Mouse (Mus musculus): ENCODE results near the gene Poglut1.
A peak's percentile ranks its signal among the peaks of the same experiment; 100 is the strongest.
"Not testable (repeated sequence)": the region's sequence is repeated elsewhere in the genome, so short reads cannot be mapped to it uniquely, and the experiment has no call there.

The Poglut1 gene

GRCm38 (mm10) chr16:38536544-38537146 is 13.4 kb downstream of the Poglut1 start:
- DNase-seq (ENCODE audit: low spot score): peak; percentile 79

GRCm38 (mm10) chr16:38526264-38526663 is 23.8 kb downstream of the Poglut1 start:
- no peak for DNase-seq (ENCODE audit: low spot score)

GRCm38 (mm10) chr16:38522129-38523084 is 27.7 kb downstream of the Poglut1 start, which contains the start of gene Timmdc1:
TSS of gene Timmdc1 (minus strand) at chr16:38522663.
- peak; percentile 96 for DNase-seq (ENCODE audit: low spot score)

GRCm38 (mm10) chr16:38521211-38521987 is 28.7 kb downstream of the Poglut1 start:
- DNase-seq (ENCODE audit: low spot score): no peak

GRCm38 (mm10) chr16:38519140-38519539 is 30.9 kb downstream of the Poglut1 start:
- no peak for DNase-seq (ENCODE audit: low spot score)

GRCm38 (mm10) chr16:38510846-38511245 is 39.2 kb downstream of the Poglut1 start:
- no peak for DNase-seq (ENCODE audit: low spot score)

GRCm38 (mm10) chr16:38506041-38506634 is 43.9 kb downstream of the Poglut1 start:
- DNase-seq (ENCODE audit: low spot score): peak; percentile 48

- DNase-seq (ENCODE audit: low spot score): no peak
These were observed 46.5 kb downstream of the Poglut1 start for GRCm38 (mm10) chr16:38503528-38503927.

- no peak for DNase-seq (ENCODE audit: low spot score)
These were observed 47.6 kb downstream of the Poglut1 start for GRCm38 (mm10) chr16:38502469-38502868.

- DNase-seq (ENCODE audit: low spot score): no peak
These were observed 53.4 kb downstream of the Poglut1 start for GRCm38 (mm10) chr16:38496604-38497140.

- no peak for DNase-seq (ENCODE audit: low spot score)
These were observed 56.2 kb downstream of the Poglut1 start for GRCm38 (mm10) chr16:38493890-38494289.

- DNase-seq (ENCODE audit: low spot score): no peak
These were observed 57.5 kb downstream of the Poglut1 start for GRCm38 (mm10) chr16:38492551-38492950.

- DNase-seq (ENCODE audit: low spot score): no peak
These were observed 66.3 kb downstream of the Poglut1 start for GRCm38 (mm10) chr16:38483582-38484309.

- peak; percentile 21 for DNase-seq (ENCODE audit: low spot score)
These were observed 67.1 kb downstream of the Poglut1 start for GRCm38 (mm10) chr16:38482780-38483562.

GRCm38 (mm10) chr16:38481327-38481726 is 68.7 kb downstream of the Poglut1 start:
- DNase-seq (ENCODE audit: low spot score): no peak

GRCm38 (mm10) chr16:38478296-38478695 is 71.8 kb downstream of the Poglut1 start:
- no peak for DNase-seq (ENCODE audit: low spot score)

- not testable (repeated sequence) for DNase-seq (ENCODE audit: low spot score)
These were observed 72.8 kb downstream of the Poglut1 start for GRCm38 (mm10) chr16:38477241-38477608.

GRCm38 (mm10) chr16:38476312-38477240 is 73.5 kb downstream of the Poglut1 start:
- peak; percentile 31 for DNase-seq (ENCODE audit: low spot score)
